Mouse (Mus musculus) cerebellum, postnatal 36 days (tissue): ENCODE results near the gene Cadps2.

Source experiments
- DNase-seq, 2 experiments: peaks; one replicate each; pipeline ENCODE4 v3.0.0; 2021 to 2022; ENCODE audit warnings: mixed read lengths in 2 of 2

Gene Cadps2

GRCm38 (mm10) chr6:23250288-23250955 is 588.8 kb downstream of the Cadps2 start:
- no peak for DNase-seq

GRCm38 (mm10) chr6:23249616-23250287 is 589.5 kb downstream of the Cadps2 start:
- DNase-seq = no peak

GRCm38 (mm10) chr6:23249053-23249401 is 590.2 kb downstream of the Cadps2 start:
- DNase-seq = no peak

GRCm38 (mm10) chr6:23248313-23249052 is 590.7 kb downstream of the Cadps2 start, which contains the start of gene Fezf1:
TSS of gene Fezf1 (minus strand) at chr6:23248362.
- DNase-seq = peak in 1 of 2 experiments; percentile 20

- DNase-seq = peak in 1 of 2 experiments; percentile 23
These were observed 591.5 kb downstream of the Cadps2 start for GRCm38 (mm10) chr6:23247512-23248312.

- peak in 1 of 2 experiments; percentile 9 for DNase-seq
These were observed 592.3 kb downstream of the Cadps2 start for GRCm38 (mm10) chr6:23246790-23247511.

- peak in 1 of 2 experiments; percentile 12 for DNase-seq
These were observed 593.0 kb downstream of the Cadps2 start for GRCm38 (mm10) chr6:23246061-23246789.

GRCm38 (mm10) chr6:23245545-23246011 is 593.6 kb downstream of the Cadps2 start:
- DNase-seq = peak in 1 of 2 experiments; percentile 9

GRCm38 (mm10) chr6:23245121-23245520 is 594.1 kb downstream of the Cadps2 start:
- DNase-seq = no peak

GRCm38 (mm10) chr6:23243821-23244760 is 595.1 kb downstream of the Cadps2 start:
- DNase-seq = peak in 1 of 2 experiments; percentile 16
